Mouse (Mus musculus): ENCODE results near the gene Strn. TPM values are rescaled to one million over a fixed set of nuclear protein-coding genes. Genes with fewer than 3 reads are reported as not detected.

Gene Strn
- polyA plus RNA-seq, 1 experiment, result 6.0 TPM

GRCm38 (mm10) chr17:78635616-78636015, 101.4 kb downstream of the Strn start:
- Histone ChIP-seq H3K27me3 (ENCODE audit: control insufficient read depth, insufficient read depth, low read length) (no peaks in the 10 kb centered on the region), H3K27ac (ENCODE audit: insufficient read depth, low read length) (no peak overlapping the region), H3K4me1 (ENCODE audit: control insufficient read depth, insufficient read depth, insufficient read length) (no peaks in the 10 kb centered on the region), H3K4me3 (ENCODE audit: extremely low read depth, insufficient read depth, insufficient read length) (no peak overlapping the region), H3K36me3 (ENCODE audit: control insufficient read depth, insufficient read depth, low read length) (no peaks in the 10 kb centered on the region)
- TF ChIP-seq POLR2A (IDR thresholded peaks at IDR 0.05; ENCODE audit: low read depth, low read length) (no peak), CTCF (IDR thresholded peaks at IDR 0.05; ENCODE audit: extremely low read depth, insufficient read depth, insufficient read length, insufficient replicate concordance) (no peak)
- WGBS, result 87% methylated on average over 2 of the region's 2 CpGs
- no peak for DNase-seq (ENCODE audit: low read depth in 1 of 2, low spot score in 2 of 2)

GRCm38 (mm10) chr17:78624941-78625340, 112.1 kb downstream of the Strn start:
- no peak for DNase-seq (ENCODE audit: low read depth in 1 of 2, low spot score in 2 of 2)
- TF ChIP-seq POLR2A (IDR thresholded peaks at IDR 0.05; ENCODE audit: low read depth, low read length), result no peak
- TF ChIP-seq CTCF (IDR thresholded peaks at IDR 0.05; ENCODE audit: extremely low read depth, insufficient read depth, insufficient read length, insufficient replicate concordance), result no peak
- H3K36me3 ChIP-seq (ENCODE audit: control insufficient read depth, insufficient read depth, low read length), result no peaks in the 10 kb centered on the region
- 94% methylated on average over 19 of the region's 19 CpGs for WGBS
- no peaks in the 10 kb centered on the region for H3K4me1 ChIP-seq (ENCODE audit: control insufficient read depth, insufficient read depth, insufficient read length)
- no peak overlapping the region for H3K4me3 ChIP-seq (ENCODE audit: extremely low read depth, insufficient read depth, insufficient read length)
- no peak overlapping the region for H3K27ac ChIP-seq (ENCODE audit: insufficient read depth, low read length)
- no peaks in the 10 kb centered on the region for H3K27me3 ChIP-seq (ENCODE audit: control insufficient read depth, insufficient read depth, low read length)

GRCm38 (mm10) chr17:78621863-78622262, 115.1 kb downstream of the Strn start:
- TF ChIP-seq CTCF (IDR thresholded peaks at IDR 0.05; ENCODE audit: extremely low read depth, insufficient read depth, insufficient read length, insufficient replicate concordance) (no peak), POLR2A (IDR thresholded peaks at IDR 0.05; ENCODE audit: low read depth, low read length) (no peak)
- Histone ChIP-seq H3K4me3 (ENCODE audit: extremely low read depth, insufficient read depth, insufficient read length) (no peak overlapping the region), H3K27me3 (ENCODE audit: control insufficient read depth, insufficient read depth, low read length) (no peaks in the 10 kb centered on the region), H3K4me1 (ENCODE audit: control insufficient read depth, insufficient read depth, insufficient read length) (no peaks in the 10 kb centered on the region), H3K36me3 (ENCODE audit: control insufficient read depth, insufficient read depth, low read length) (no peaks in the 10 kb centered on the region), H3K27ac (ENCODE audit: insufficient read depth, low read length) (no peak overlapping the region)
- no peak for DNase-seq (ENCODE audit: low read depth in 1 of 2, low spot score in 2 of 2)
- WGBS, result 86% methylated on average over 4 of the region's 4 CpGs

- no peak for DNase-seq (ENCODE audit: low read depth in 1 of 2, low spot score in 2 of 2)
- Histone ChIP-seq H3K4me3 (ENCODE audit: extremely low read depth, insufficient read depth, insufficient read length) (no peak overlapping the region), H3K27ac (ENCODE audit: insufficient read depth, low read length) (no peak overlapping the region), H3K4me1 (ENCODE audit: control insufficient read depth, insufficient read depth, insufficient read length) (no peaks in the 10 kb centered on the region), H3K27me3 (ENCODE audit: control insufficient read depth, insufficient read depth, low read length) (no peaks in the 10 kb centered on the region), H3K36me3 (ENCODE audit: control insufficient read depth, insufficient read depth, low read length) (no peaks in the 10 kb centered on the region)
- WGBS, result 93% methylated on average over 4 of the region's 4 CpGs
- TF ChIP-seq POLR2A (IDR thresholded peaks at IDR 0.05; ENCODE audit: low read depth, low read length), result no peak
- no peak for TF ChIP-seq CTCF (IDR thresholded peaks at IDR 0.05; ENCODE audit: extremely low read depth, insufficient read depth, insufficient read length, insufficient replicate concordance)
Observed at GRCm38 (mm10) chr17:78620740-78621139, 116.3 kb downstream of the Strn start.

- no peak overlapping the region for H3K4me3 ChIP-seq (ENCODE audit: extremely low read depth, insufficient read depth, insufficient read length)
- WGBS, result 88% methylated on average over 7 of the region's 7 CpGs
- no peak for DNase-seq (ENCODE audit: low read depth in 1 of 2, low spot score in 2 of 2)
- H3K36me3 ChIP-seq (ENCODE audit: control insufficient read depth, insufficient read depth, low read length), result no peaks in the 10 kb centered on the region
- H3K27ac ChIP-seq (ENCODE audit: insufficient read depth, low read length), result no peak overlapping the region
- no peak for TF ChIP-seq POLR2A (IDR thresholded peaks at IDR 0.05; ENCODE audit: low read depth, low read length)
- TF ChIP-seq CTCF (IDR thresholded peaks at IDR 0.05; ENCODE audit: extremely low read depth, insufficient read depth, insufficient read length, insufficient replicate concordance), result no peak
- no peaks in the 10 kb centered on the region for H3K27me3 ChIP-seq (ENCODE audit: control insufficient read depth, insufficient read depth, low read length)
- H3K4me1 ChIP-seq (ENCODE audit: control insufficient read depth, insufficient read depth, insufficient read length), result no peaks in the 10 kb centered on the region
Observed at GRCm38 (mm10) chr17:78619981-78620380, 117.0 kb downstream of the Strn start.

- DNase-seq (ENCODE audit: low read depth in 1 of 2, low spot score in 2 of 2), result no peak
- H3K4me3 ChIP-seq (ENCODE audit: extremely low read depth, insufficient read depth, insufficient read length), result no peak overlapping the region
- 80% methylated on average over 5 of the region's 5 CpGs for WGBS
Observed at GRCm38 (mm10) chr17:78618164-78618693, 118.8 kb downstream of the Strn start.

GRCm38 (mm10) chr17:78615096-78615495, 121.9 kb downstream of the Strn start:
- 82% methylated on average over 3 of the region's 3 CpGs for WGBS
- no peak overlapping the region for H3K4me3 ChIP-seq (ENCODE audit: extremely low read depth, insufficient read depth, insufficient read length)
- no peaks in the 10 kb centered on the region for H3K36me3 ChIP-seq (ENCODE audit: control insufficient read depth, insufficient read depth, low read length)
- no peak for DNase-seq (ENCODE audit: low read depth in 1 of 2, low spot score in 2 of 2)
- no peak overlapping the region for H3K27ac ChIP-seq (ENCODE audit: insufficient read depth, low read length)
- H3K4me1 ChIP-seq (ENCODE audit: control insufficient read depth, insufficient read depth, insufficient read length), result no peaks in the 10 kb centered on the region
- TF ChIP-seq CTCF (IDR thresholded peaks at IDR 0.05; ENCODE audit: extremely low read depth, insufficient read depth, insufficient read length, insufficient replicate concordance) (no peak), POLR2A (IDR thresholded peaks at IDR 0.05; ENCODE audit: low read depth, low read length) (no peak)
- H3K27me3 ChIP-seq (ENCODE audit: control insufficient read depth, insufficient read depth, low read length), result no peaks in the 10 kb centered on the region

More at GRCm38 (mm10) chr17:78618164-78618693, 118.8 kb downstream of the Strn start:
- H3K4me1 ChIP-seq (ENCODE audit: control insufficient read depth, insufficient read depth, insufficient read length), result no peaks in the 10 kb centered on the region
- H3K27ac ChIP-seq (ENCODE audit: insufficient read depth, low read length), result no peak overlapping the region
- no peaks in the 10 kb centered on the region for H3K27me3 ChIP-seq (ENCODE audit: control insufficient read depth, insufficient read depth, low read length)
- no peak for TF ChIP-seq CTCF (IDR thresholded peaks at IDR 0.05; ENCODE audit: extremely low read depth, insufficient read depth, insufficient read length, insufficient replicate concordance)
- no peak for TF ChIP-seq POLR2A (IDR thresholded peaks at IDR 0.05; ENCODE audit: low read depth, low read length)
- H3K36me3 ChIP-seq (ENCODE audit: control insufficient read depth, insufficient read depth, low read length), result no peaks in the 10 kb centered on the region
